Mouse (Mus musculus) left cerebral cortex, adult 9 months (tissue): ENCODE data around the gene Meltf.

Source experiments
- DNase-seq, 2 experiments: peaks; one replicate each; pipeline ENCODE4 v3.0.0; 2022; ENCODE audit warnings: low spot score in 2 of 2

Meltf gene

DNA sequence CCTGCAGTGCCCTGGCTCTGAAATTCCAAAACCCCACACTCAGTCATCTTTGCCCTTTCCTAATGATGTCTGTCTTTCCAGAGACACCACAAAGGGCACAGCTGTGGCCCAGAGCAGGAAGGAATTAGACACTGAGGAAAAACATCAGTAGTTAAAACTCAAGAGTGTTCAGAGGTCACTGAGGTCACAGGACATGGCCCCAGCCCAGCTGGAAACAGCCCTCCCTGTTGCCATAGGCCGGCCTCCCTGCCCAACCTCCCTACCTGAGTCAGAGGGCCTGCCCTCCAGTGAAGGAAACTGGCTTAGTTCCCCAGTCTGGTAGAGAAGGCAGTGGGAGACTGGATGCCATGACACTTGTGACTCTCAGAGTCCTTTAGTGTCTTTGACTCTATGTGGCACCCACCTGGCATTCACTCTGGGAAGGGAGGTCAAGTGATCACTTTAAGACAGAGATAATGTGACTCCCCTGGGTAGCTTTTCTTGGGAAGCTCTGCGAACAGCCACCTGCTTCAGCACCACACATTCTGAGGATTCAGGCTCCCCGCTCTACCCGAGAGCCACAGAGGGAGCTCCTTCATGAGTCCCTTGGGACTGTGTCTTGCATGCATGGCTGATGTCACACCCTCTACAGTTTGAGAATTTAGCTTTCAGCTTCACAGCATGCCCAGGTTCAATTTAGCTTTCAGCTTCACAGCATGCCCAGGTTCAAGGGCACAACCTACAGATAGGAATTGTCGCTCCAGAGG, 15.0 kb downstream of the Meltf start:
- DNase-seq, result no peak

DNA sequence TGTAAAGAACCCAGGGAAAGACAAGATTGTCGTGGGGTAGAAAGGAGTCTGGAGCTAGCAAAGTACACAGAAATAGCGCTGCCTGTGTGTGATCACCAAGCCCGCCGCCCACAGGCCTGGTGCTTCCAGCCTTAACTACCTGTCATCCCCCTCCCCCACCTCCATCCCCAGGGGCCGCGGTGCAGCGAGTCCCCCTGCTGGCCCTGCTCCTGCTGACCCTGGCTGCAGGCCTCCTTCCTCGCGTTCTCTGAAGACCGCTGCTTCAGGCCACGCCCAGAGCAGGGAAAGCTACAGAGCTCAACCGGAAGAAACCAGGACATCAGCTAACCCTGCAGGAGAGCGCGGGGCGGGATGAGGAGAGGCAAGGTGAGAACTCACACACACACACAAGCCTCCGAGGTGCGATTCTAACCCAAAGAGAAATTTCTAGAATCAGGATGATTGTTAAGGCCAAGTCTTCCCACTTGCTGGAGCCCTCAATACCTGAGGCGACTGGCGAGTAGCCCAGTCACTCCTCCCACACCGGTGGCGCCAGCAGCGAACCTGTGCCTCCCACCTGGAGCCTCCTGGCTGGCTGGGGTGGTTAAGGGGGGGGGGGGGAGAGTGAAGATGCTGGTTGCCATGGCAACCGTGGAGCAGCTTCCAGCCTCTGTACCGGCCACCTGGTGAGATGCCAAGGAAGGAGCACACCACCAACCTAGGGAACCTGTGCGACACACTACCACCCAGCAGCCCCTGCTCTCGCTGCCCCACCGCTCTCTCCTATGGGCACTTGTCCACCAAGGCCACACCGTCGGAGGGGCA, 18.6 kb downstream of the Meltf start:
- peak in 1 of 2 experiments; percentile 87 for DNase-seq

DNA sequence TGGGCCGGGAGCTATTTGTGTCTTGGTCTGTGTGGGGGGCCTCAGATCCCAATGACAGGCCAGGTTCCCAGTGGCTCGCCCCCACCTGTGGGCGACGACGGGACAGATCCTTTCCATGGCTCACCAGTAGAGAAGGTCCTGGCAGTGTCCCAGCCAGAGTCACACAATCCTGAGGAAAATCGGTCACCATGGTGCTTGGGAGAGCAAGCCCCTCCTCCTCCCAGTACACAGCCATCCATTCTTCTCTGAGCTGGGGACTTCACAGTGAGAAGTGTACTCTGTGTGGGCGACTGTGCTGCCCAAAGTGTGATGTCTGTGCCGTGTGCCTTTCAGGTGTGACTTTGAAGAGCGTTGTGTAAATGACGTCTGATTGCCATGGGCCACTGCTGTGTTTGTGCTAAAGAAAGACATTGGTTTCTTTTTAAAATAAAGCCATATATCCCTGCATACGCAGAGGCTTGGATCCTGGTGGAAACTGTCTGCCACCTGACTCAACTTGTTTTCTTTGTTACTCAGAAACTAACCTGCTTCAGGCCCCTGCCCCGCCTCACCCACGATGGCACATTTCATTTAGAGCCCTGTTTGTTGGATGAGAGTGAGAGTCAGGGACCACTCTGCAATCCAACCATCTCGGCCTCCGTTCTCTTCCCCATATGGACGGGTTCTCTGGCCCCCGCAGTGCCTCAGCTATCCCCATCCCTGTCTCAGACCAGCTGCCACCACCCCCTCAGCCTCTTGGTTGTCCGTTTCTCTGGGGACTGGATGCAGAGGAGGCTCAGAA, 20.1 kb downstream of the Meltf start:
- DNase-seq, result peak; percentile 87 to 94

DNA sequence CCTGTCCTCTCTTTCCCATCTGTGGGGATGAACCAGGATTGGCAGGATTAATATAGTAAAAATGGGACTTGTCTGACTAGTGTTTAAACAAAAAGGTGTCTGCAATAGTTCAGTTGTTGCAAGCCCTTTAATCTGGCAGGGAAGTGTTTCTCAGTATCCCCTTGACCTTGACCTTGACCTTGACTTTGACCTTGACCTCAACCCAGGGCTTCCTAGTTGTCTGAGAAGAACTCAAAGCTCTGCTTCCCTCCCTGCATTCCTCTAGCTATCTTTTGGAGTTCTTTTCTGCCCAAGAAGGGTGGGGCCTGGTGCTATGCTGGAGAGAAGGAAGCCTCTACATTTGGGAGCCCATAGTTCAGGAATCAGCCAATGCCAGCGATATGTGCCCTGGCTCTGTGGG, 23.3 kb downstream of the Meltf start:
- no peak for DNase-seq

DNA sequence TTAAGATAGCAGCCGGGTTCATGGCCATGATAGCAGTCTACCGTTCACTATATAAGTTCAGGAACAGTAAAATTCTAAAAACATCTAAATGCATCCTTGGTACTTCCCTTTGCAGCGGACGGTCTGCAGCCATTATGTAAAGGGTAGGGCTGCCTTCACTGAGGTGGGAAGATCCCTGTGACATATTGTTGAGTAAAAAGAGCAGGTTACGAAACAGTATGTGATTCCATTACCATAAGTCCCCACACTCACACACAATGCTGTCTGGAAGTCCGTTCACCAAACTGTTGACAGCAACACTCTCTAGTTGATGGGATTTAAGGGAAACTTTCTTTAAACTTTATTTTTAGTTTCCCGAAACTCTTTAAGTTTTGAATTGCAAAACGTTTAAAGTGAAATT, 24.6 kb downstream of the Meltf start:
- DNase-seq, result peak in 1 of 2 experiments; percentile 47

DNA sequence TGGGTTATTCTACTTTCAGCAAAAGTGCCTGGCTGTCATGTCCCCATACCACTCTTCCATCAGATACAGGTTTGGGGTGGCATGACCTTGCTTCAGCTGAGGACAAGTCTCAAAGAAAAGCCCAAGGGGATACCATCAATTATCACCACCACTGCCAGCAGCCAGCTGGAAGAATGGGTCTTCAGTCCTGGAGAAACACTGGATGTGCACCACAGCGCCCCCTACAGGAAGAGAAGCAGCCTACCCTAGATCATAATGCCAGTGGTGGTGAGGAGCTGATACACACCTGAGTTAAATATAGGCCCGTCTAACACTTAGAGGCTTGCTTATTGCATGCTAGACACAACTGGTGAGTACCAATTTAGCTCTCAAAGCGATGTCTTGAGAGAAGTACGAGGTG, 26.7 kb downstream of the Meltf start:
- no peak for DNase-seq

DNA sequence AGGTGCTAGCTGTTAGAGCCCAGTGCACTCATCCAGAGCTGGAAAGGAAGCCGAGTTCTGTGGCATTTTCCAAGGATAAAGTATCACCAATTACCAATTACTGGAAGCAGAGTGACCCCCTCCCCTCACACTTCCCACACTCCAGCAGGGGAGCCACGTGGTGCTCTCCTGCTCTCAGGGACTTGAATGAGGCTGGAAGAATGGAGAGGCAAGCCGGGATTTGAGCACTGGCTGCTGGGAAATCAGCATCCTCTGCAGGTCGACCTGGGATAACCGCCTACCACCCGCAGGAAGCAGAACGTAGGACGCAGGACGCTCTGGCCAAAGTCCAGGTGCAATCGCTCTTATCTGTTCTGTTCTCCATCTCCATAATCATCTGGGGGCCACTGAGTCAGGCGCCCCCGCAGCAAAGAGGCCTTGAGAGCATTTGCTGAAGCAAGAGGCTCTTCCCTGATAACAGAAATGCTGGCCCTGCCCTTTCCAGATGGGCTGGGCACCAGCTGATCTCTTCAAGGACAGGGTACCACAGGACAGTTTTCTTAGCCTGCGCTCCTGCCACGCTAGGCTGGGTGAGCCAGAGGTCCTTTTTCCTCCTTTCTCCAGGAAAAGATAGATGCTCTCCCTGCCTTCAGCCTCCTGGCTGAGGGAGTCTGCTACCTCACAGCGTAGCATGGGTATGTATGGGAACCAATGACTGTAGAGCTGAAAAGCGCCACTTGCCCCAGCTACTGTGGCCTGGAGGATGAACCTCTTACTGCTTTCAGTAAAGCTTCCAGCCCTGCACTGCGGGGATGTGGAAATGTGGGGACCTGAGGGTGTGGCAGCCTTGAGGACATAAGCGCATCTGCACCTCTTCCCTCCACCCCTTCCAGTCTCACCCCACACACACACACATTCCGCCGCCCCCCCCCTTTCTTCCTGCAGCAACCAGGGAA, 27.5 kb downstream of the Meltf start:
- DNase-seq, result peak in 1 of 2 experiments; percentile 42

DNA sequence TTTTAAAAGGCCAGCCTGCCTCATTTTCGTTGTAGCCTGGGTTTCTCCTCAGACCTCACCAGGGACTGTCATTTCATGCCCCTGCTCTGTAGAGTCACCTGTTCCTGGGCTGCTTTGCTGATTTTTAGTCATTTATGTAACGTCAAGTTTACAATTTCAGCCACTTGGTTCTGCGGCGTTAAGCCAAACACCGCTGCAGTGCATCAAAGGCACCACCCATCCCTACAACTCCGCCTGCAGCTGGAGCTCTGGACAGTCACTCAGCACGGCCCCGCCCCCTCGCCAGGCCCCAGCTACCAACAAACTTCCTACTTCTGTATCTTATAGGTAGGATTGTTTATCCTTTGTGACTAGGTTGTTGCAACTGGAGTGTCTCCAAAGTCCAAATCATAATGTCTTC, 28.3 kb downstream of the Meltf start:
- DNase-seq, result peak in 1 of 2 experiments; percentile 39

DNA sequence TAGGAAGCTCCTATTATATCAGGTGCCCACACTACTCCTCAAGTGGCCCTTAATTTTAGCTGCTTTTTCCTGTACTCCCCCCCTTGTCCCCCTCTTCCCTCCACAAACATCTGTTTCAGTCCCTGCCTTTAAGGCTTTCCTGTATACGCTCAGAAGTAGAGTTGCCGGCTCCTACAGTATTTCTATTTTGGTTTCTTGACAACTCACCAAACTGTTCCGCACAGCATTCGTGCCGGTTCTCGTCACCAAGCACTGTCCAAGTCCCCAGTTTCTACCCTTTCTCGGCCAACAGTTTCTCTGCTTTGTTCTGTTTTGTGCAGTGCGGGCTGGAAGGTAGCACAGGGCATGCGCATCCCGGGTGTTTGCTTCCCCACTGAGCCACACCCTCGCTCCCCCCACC, 30.3 kb downstream of the Meltf start:
- peak in 1 of 2 experiments; percentile 74 for DNase-seq

DNA sequence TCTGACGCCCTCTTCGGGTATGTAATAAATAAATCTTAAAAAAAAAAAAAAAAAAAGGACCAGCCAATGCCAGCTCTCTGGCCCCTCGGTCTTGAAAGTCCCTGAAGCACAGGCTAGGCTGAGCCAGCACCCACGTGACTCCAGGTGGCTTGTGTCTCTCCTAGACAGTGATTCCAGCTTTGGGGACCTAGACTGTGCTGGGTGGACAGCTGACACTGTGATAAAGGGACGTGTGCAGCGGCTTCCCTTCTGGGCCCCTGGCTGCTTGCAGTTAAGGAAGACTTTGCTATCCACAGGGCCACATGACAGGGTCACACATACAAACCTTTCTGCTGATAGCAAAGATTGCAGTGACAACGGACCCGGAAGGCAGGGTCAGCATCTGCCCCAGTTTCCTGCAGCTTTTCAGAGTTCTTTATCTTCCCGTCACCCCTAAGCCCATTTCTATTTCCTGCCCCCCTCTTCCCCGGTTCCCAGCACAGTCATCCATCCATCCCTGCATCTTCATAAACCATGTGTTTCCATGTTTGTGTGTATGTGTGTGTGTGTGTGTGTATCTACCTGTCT, 31.8 kb downstream of the Meltf start:
- no peak for DNase-seq

DNA sequence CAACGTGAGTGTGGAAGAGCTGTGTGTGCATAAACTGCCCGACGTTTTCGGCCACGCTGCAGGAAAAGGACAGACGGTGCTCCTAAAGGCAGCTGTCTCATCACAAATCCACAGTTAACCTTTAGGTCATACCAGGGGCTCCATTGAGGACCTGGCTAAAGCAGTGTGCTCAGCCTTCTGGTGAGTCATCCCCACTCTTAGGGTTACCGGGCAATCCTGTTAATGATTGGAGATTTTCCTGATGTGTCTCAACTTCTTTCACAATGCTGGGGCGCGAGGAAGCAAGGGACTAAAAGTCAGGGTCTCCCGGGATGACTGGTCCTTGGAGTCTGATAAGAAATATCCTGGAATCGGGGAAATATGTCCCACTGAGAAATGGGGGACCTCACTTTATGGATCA, 39.2 kb downstream of the Meltf start:
- DNase-seq, result no peak

DNA sequence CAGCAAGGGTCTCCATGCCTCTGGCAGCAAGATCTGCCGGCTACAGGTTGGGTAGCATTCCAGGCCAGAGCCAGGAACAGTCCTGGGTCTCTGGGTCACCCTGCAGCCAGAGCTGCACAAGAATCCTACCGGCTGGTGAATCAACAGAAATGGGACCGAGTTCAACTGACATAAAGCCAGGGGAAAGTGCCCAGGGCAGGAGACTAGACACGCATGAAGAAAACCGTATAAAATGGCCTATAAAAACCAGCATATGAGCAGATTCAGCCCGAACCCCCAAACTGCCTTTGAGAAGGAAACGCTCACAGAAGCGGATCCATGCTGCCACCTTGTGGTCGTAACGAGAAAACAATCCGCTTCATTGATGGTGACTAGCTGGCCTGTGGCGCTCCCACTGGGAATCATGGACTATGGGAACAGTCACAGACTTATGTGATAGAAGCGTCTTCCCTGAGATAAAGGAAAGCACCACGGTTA, 39.7 kb downstream of the Meltf start:
- peak in 1 of 2 experiments; percentile 95 for DNase-seq

DNA sequence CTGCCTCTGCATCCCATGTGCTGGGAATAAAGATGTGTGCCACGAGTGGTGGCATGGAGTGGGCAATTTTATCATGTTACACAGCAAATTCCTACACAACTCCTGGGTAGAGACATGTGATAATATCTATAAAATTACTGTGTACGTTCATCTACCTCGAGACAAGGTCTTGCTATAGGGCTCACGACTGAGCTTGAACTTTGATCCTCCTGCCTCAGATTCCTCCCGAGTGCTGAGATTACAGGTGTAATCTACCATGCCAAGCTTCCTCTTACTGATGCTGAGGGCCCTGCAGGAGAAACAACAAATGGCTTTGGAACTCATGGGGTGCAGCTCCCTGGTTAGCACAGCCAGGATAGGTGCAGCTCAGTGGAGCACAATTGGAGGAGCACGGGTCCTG, 45.8 kb downstream of the Meltf start:
- DNase-seq, result no peak

DNA sequence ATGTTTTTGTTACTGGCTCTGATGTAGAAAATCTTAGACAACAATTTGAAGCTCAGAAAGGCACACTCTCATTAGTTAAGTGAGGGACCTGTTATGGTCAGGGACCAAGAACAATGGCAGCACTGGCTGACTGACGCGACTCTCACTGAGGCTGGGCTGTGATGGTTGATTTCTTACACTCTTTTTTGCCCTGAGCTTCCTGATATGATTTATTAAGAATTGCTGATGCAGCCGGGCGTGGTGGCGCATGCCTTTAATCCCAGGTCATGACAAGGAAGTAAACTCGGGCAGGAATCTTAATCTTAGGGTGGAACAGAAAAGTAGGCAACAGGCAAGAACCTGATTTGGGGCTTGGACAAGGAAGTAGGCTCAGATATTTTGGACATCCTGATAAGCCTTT, 47.5 kb downstream of the Meltf start:
- no peak for DNase-seq

DNA sequence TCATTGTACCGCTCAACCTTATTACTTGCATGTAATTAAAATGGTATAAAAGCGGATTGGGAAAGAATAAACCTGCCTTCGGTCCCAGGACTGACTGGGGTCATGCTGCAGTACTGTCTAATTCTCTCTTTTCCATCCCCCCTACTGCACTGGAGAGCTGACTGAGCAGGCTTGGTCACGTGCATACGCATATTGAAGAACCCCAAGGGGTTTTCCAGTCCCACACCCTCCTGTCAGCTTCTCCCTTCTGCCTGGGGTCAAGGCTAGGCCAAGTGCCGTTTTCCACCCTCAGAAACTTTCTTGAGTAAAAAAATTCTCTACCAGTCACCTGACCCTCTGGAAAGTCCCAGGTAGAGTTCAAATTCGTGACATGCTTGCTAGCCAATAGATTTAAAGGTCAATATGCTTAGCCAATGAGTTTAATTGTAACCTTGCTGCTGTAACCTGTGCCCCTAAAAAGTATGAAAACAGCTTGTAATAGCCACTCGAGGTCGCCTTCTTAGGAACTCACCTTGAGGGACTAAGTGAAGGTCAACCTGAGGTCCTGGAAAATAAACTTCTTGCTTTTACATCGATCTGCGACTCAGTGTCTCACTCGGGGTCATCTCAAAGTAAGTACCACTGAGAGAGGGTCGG, 48.1 kb downstream of the Meltf start:
- no peak for DNase-seq

DNA sequence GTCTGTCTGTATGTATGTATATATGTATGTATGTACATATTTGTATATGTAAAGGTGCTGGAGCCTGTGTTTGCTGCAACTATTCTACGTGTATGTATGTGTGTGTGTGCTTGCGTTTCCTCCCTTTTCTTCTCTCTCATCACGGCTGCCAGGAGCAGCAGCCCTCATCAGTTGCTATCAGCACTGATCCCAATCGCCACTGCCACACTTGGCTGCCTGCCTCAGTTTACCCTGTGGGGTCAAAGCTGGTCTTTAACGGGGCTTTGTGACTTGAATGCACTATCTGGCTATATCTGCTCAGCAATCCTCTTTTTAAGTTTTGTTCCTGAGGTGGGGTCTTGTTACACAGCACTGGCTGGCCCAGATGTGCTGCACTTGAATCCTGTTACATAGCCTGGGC, 48.8 kb downstream of the Meltf start:
- no peak for DNase-seq

DNA sequence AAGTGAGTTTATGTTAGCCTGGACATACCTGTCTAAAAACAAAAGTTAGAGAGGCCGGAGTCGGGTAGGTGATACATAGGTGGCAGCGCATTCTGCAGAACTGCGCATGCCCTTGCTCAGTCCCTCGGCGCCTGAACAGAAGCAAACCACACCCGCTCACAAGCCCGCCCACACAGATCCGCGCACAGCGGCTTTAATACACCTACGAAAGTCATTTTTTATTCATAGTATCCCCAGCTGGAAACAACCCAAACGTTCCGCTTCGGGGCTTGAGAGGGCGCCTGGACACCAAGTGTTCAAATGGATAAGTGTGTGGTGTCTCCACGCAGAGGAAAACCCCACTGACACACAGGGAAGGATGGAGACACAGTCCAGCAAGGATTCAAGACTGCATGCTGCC, 52.7 kb downstream of the Meltf start:
- DNase-seq, result peak in 1 of 2 experiments; percentile 61

DNA sequence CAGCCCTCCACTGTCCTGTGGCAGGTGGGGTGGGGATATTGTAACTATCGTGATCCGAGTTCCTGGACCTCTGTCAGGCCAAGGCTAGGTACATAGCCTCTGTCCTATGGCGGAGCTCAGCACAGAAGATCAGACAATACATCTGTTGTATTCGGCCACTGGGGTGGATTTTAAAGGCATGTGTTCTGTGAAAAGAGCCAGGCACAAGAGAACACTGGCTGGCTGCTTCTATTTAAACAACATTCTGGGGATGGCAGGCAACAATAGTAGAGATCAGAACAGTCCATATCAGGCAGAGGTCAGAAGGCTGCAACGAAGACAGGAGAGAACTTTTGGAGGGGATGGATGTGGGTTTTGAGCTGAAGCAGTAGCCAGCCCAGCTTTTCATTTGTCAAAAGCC, 53.6 kb downstream of the Meltf start:
- peak in 1 of 2 experiments; percentile 56 for DNase-seq

DNA sequence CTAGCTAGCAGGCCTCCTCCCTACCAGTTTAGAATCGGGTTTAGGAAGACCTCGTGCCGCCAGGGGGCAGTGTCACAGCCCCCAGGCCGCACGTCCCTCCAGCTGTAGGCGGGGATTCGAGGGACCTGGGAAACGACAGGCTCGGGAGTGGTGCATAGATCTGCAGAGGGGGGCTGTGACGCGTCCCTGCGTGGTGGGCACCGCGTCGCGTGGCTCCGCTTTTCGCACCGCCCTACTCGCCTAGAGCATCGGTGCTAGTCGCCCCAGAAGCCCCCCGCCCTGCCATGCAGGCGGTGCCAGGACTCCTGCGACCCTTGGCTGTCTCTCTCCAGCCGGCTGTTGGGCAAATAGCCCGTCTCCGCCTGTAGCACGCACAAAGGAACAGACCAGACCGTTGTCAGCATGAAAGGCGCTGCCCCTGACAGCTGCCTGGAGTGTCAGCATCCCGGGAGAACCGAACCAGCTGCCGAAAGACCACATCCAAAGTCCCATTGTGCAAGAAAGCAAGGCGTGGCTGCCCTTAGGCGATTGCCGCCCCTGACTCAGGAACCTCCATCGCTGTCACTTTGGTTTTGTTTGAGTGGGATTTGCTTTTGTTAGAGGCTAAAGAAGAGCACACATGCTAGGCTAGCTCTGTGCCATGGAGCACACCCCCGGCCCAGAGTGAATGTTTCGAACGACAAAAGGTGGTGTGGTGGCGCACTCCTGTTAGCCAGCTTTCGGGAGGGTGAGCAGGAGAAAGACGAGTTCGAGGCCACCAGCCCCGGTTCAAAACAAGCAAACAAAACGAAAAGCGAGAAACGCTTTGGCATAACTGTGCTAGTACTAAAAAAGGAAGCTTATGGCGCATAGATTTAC, 54.5 kb downstream of the Meltf start:
- peak; percentile 91 to 93 for DNase-seq
